Mouse (Mus musculus) CH12F3 (cell line): Measurements from ENCODE around the gene Ggt1.

Experiments
- in situ Hi-C: fragments of 300-500 bp; cut with MboI; formaldehyde crosslinking; loops from 2 replicates; pipeline ENCODE4 v1.14.3; 2020; ENCODE audit warnings: low sequenced_read_pairs

Gene Ggt1

DNA sequence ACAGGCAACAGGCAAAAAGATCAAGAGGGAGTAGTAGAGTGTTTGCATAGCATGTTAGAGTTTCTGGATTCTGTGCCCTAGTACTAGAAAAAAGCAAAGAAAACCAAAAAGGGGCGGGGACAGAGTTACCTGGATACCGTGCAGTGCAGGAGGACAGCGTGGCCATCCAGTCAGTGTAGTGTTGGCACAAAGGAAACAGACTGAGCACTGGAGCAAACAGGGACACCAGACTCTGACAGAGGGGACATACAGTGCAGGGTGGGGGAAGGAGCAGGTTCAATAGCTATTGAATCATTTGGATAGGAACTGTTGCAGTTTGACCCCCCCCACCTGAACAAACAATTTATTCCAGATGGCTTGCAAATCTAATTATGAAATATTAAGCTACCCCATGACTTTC, 65.6 kb downstream of the Ggt1 start:
- in situ Hi-C loops, result no loop called here

DNA sequence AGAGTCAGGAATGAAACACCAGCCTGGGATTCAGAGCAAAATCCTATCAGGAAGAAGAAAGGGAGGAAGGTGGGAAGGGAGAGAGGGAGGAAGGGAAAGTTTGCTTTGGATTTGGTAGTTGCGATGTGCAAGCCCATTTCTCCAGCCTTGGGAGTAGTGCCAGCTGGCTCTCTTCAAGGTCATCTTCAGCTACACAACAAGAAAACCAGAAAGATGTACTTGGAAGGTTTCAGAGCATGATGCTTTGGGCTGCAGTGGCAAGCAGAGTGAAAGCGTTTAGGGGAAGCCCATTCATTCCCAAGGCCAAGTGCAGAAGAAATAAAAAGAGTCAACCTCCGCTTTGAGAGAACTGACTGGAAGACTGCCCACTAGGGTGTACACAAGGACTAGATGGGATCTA, 66.1 kb downstream of the Ggt1 start:
- in situ Hi-C loops, result no loop called here

DNA sequence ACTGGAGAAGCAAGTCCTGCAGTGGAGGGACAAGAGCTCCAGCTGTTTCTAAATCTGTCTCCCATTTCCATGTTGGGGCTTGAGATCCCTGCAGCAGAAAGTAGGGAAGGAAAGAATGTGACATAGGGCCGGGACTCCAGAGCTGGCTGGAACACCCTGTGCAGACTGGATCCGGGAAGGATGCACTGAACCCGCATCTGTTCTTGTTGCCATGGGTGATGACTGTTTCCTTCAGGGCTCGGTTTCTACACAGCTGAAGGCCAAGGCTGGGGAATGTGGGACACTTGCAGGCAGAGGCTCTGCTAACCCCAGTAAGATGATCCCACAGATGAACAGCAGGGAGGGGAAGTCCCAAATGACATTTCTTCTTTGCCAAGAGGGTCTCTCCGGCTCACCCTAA, 71.2 kb downstream of the Ggt1 start:
- in situ Hi-C loops, result no loop called here

DNA sequence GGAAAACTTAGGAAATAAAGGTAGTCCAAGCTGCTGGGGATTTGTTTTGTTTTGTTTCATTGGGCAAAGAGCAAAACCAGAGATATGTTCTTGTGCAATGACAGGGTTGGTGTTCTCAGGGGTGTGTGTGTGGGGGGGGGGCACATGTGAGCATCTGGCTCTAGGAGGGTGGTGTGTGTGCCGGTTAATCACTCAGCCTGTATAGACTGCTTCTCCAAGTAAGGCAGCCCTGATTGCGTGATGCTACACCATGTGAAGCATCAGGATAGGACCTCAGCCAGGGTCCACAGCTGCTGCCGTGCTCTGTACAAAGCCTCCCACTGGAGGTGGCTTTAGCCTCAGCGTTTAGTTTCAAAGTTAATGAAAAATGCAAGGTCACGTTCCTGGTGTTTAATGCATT, 71.6 kb downstream of the Ggt1 start:
- in situ Hi-C loops, result no loop called here

DNA sequence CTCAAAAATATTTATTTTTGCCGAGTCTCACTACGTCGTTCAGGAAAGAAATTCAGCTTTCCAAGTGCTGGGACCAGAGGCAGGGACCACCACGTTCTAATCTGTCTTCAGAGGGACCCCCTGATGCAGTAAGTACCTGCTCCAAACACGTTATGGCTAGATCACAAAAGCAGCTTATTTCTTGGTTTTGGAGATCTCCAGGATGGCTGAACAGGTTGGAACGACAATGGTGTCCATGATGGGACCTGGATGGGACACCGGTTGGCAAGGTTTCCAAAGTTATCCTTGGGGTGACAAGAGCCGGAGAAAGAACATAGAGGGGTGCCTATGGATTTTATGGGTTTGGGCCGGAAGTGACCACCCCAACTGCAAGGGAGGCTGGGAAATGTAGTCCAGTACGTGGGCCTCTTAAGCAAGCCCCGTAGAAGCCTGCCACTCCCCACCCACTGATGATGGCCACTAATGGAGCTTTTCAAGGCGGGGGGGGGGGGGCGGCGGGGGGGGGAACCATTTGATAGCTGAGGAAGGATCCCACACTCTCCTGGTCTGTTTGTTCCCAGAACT, 72.3 kb downstream of the Ggt1 start:
- in situ Hi-C loops, result no loop called here

DNA sequence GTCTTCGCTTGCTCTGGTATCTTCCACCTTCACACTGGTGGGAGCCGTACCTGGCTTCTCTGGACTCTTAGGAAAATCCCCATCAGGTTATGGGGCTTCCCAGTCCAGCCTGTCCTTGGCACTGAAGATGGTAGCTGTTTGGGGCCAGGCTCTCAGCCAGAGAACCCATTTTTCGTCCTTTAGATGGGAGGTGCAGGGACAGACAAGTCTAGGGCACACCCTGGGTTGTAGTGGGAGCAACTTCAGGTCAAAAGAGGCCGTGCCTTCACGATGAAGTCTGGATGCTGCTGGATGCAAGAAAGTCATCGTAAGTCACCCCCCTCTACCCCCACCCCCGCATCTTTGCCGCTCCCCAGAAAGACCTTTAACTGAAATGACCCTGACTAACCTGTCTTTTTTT, 73.2 kb downstream of the Ggt1 start:
- in situ Hi-C loops, result no loop called here

DNA sequence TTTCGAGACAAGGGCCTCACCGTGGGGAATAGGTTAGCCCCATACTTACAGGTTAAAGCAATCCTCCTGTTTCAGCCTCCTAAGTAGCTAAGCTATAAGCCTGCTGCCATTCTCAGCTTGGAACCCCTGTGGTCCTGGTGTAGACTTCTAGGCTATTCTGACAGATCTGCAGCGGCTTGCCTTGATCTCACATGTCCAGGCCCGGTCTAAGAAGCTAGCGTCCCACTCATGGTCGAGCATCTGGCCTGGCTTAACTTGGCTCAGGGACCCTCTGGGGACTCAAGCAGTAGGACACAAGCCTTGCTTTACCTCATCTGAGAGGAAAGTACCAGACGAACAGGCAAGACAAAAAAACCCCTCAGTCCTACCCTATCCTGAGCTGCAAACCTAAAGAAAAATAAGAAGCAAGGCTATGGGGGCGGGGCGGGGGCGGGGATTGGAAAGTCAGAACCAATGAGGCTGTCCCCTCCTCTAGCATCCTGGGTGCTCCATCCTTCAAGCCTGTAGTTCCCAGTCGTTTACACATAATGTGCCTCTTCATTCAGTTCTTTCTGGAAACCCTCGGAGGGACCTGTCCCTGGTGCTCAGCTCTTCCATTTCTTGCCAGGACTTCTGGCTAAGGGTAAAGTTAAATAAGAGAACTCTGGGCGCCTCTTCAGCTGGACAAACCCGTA, 73.8 kb downstream of the Ggt1 start:
- in situ Hi-C loops, result no loop called here

DNA sequence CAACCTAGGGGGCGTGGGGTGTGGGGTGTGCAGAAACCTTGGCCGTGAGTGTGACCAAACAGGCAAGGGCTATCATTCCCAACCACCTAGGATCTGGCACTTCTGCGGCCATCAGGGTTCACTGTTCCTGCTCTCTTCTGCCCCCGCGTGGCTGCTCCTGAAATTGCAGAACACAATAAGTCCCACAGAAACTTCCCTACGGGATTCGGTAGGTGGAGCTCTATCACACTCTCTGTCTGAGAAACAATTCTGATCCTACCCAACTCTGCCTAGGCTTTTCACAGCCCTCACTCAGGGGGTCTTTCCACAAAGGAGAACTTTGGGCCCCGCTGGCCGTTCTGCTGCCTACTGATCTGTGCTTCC, 74.3 kb downstream of the Ggt1 start:
- in situ Hi-C loops, result no loop called here
